In genomic region chr9:114562919-114563751, GRCm38 (mm10) we compare ENCODE assay signal across 9 mouse cellular contexts. TPM values are rescaled to one million over a fixed set of nuclear protein-coding genes. Genes with fewer than 3 reads are reported as not detected.
A peak's percentile ranks its signal among the peaks of the same experiment; 100 is the strongest.
DNase-seq lines count a peak whose midpoint lies in the region; ATAC-seq lines count a peak whose summit lies in the region.
"Had no signal": no experiment of that assay in that cellular context is flagged by ENCODE, and none has a peak within 500 bp of the region (broad histone marks: within the 10 kb centered on the region; RNA-seq: fewer than 3 reads in every experiment).

No protein-coding gene starts in this region.

- no peaks in the 10 kb centered on the region for H3K4me1 ChIP-seq in intestine, embryonic 14.5 days (replicated peaks; ENCODE audit: control insufficient read depth, insufficient read depth, low read length)
- peaks cover 39% of the 10 kb centered on the region for H3K4me1 ChIP-seq in midbrain, embryonic 12.5 days

- WGBS in intestine, embryonic 14.5 days, result under 1% methylated on average over 104 of the region's 122 CpGs
- WGBS in midbrain, embryonic 12.5 days, result under 1% methylated on average over 106 of the region's 122 CpGs

- peak overlapping the region; percentile 66 for H3K9ac ChIP-seq in intestine, embryonic 14.5 days (ENCODE audit: low read length)
- H3K9ac ChIP-seq in midbrain, embryonic 12.5 days (replicated peaks), result peak overlapping the region; percentile 65

- peak; percentile 14; the same call in 1 of the 2 replicates for ATAC-seq in intestine, embryonic 14.5 days (replicated peaks; ENCODE audit: low FRiP score, low TSS enrichment, low read depth)
- ATAC-seq in midbrain, embryonic 12.5 days (ENCODE audit: low FRiP score, low read depth), result no peak; the same call in none of the 2 replicates

- peak overlapping the region; percentile 93 for H3K27ac ChIP-seq in intestine, embryonic 14.5 days (ENCODE audit: low read depth)
- H3K27ac ChIP-seq in midbrain, embryonic 12.5 days (replicated peaks), result peak overlapping the region; percentile 83

- H3K4me2 ChIP-seq in intestine, embryonic 14.5 days (ENCODE audit: low read length), result peak overlapping the region; percentile 76
- peak overlapping the region; percentile 90 for H3K4me2 ChIP-seq in midbrain, embryonic 12.5 days (replicated peaks)

- H3K9me3 ChIP-seq in intestine, embryonic 14.5 days (ENCODE audit: control insufficient read depth, low read length), result no peaks in the 10 kb centered on the region
- H3K9me3 ChIP-seq in midbrain, embryonic 12.5 days, result no peaks in the 10 kb centered on the region

- peaks cover 50% of the 10 kb centered on the region for H3K27me3 ChIP-seq in intestine, embryonic 14.5 days (replicated peaks; ENCODE audit: control insufficient read depth, insufficient read depth, low read length)
- H3K27me3 ChIP-seq in midbrain, embryonic 12.5 days, result peaks cover 59% of the 10 kb centered on the region

- DNase-seq in adrenal gland, adult 2 months, result peak; percentile 10
- DNase-seq in adrenal gland, postnatal 4 days (ENCODE audit: low spot score in 2 of 2), result no peak
- peak; percentile 28 for DNase-seq in right cerebral cortex, postnatal 14 days
- DNase-seq in right cerebral cortex, adult 18-20 months, result no peak
- peak; percentile 80 for DNase-seq in intestine, embryonic 14.5 days (ENCODE audit: low spot score)
- no peak for DNase-seq in cerebellum, adult 9-11 months
- DNase-seq in urinary bladder, postnatal 4 days (ENCODE audit: low spot score in 2 of 2), result no peak

- no peaks in the 10 kb centered on the region for H3K36me3 ChIP-seq in intestine, embryonic 14.5 days (ENCODE audit: control insufficient read depth, insufficient read depth, low read length)
- no peaks in the 10 kb centered on the region for H3K36me3 ChIP-seq in midbrain, embryonic 12.5 days

- peak overlapping the region; percentile 65 for H3K4me3 ChIP-seq in intestine, embryonic 14.5 days (ENCODE audit: low read depth, low read length)
- peak overlapping the region; percentile 63 for H3K4me3 ChIP-seq in midbrain, embryonic 12.5 days

RNA-seq across cellular contexts. Expression of gene Trim71, which starts 1.0 kb away (rescaled TPM):
- total RNA-seq in adrenal gland, adult 2 months (2021), result not detected
- 0.01 TPM in 1 of 2 replicates, not detected in the other for polyA plus RNA-seq in adrenal gland, adult 2 months (2012; rRNA removed)
- under 1 TPM in 1 of 2 experiments, not detected in 1; 0.36 TPM for total RNA-seq in adrenal gland, postnatal 4 days (2021)
- 2.7 and 2.9 TPM in 2 replicates for polyA plus RNA-seq in intestine, embryonic 14.5 days (2014; fragmentation: Nextera tagmentation; extraction: Ambion mirVana)
- 0.61 and 0.80 TPM in 2 replicates for polyA plus RNA-seq in midbrain, embryonic 12.5 days (2016; fragmentation: Nextera tagmentation; extraction: Ambion mirVana)
- polyA plus RNA-seq: gonadal fat pad, adult 2 months had no signal

RNA-seq across cellular contexts. Expression of gene C130032M10Rik, which starts 47.6 kb away (rescaled TPM):
- total RNA-seq in adrenal gland, adult 2 months (2021), result under 1 TPM in 1 of 2 experiments, not detected in 1; 0.40 TPM
- polyA plus RNA-seq in adrenal gland, adult 2 months (2012; rRNA removed), result 0.75 TPM in 1 of 2 replicates, not detected in the other
- not detected for total RNA-seq in adrenal gland, postnatal 4 days (2021)
- polyA plus RNA-seq in intestine, embryonic 14.5 days (2014; fragmentation: Nextera tagmentation; extraction: Ambion mirVana), result 0.46 TPM in 1 of 2 replicates, not detected in the other
- polyA plus RNA-seq in midbrain, embryonic 12.5 days (2016; fragmentation: Nextera tagmentation; extraction: Ambion mirVana), result 0.43 and 0.45 TPM in 2 replicates
- polyA plus RNA-seq: gonadal fat pad, adult 2 months had no signal

RNA-seq across cellular contexts. Expression of gene Ccr4, which starts 58.4 kb away (rescaled TPM):
- not detected for total RNA-seq in adrenal gland, adult 2 months (2021)
- not detected in 2 replicates for polyA plus RNA-seq in adrenal gland, adult 2 months (2012; rRNA removed)
- total RNA-seq in adrenal gland, postnatal 4 days (2021), result not detected
- 0.08 TPM in 2 replicates for polyA plus RNA-seq in intestine, embryonic 14.5 days (2014; fragmentation: Nextera tagmentation; extraction: Ambion mirVana)
- polyA plus RNA-seq in midbrain, embryonic 12.5 days (2016; fragmentation: Nextera tagmentation; extraction: Ambion mirVana), result not detected in 2 replicates

Comparison
In these comparisons a context has a peak if more than half of its experiments do, and no peak if none do; other contexts are left out.
1. DNase-seq: peak in adrenal gland, adult 2 months (single experiment), right cerebral cortex, postnatal 14 days (single experiment) and intestine, embryonic 14.5 days (single experiment); none in adrenal gland, postnatal 4 days (0 of 2), right cerebral cortex, adult 18-20 months (single experiment), cerebellum, adult 9-11 months (single experiment) and urinary bladder, postnatal 4 days (0 of 2).